In genomic region chr17:25120406-25120805, GRCm38 (mm10) we compare ENCODE assay signal across 22 mouse cellular contexts. TPM values are rescaled to one million over a fixed set of nuclear protein-coding genes. Genes with fewer than 3 reads are reported as not detected.
DNase-seq lines count a peak whose midpoint lies in the region; ATAC-seq and TF ChIP-seq lines count a peak whose summit lies in the region.
"Had no signal": no experiment of that assay in that cellular context is flagged by ENCODE, and none has a peak within 500 bp of the region (broad histone marks: within the 10 kb centered on the region; RNA-seq: fewer than 3 reads in every experiment).

TSS of gene Ptx4 (plus strand) at chr17:25120760.

- no peak within 1 kb of the TSS for H3K4me2 ChIP-seq in hindbrain, embryonic 12.5 days (replicated peaks)
- H3K4me2 ChIP-seq in hindbrain, postnatal 0 days (ENCODE audit: low read depth, low read length), result no peak within 1 kb of the TSS
- H3K4me2 ChIP-seq in midbrain, embryonic 12.5 days (replicated peaks), result no peak within 1 kb of the TSS
- H3K4me2 ChIP-seq in midbrain, postnatal 0 days (ENCODE audit: low read depth, low read length, poor library complexity, severe bottlenecking), result no peak within 1 kb of the TSS
- H3K4me2 ChIP-seq: liver, embryonic 11.5 days; lung, embryonic 14.5 days; neural tube, embryonic 12.5 days had no signal

- ATAC-seq in hindbrain, embryonic 12.5 days (ENCODE audit: low FRiP score), result no peak
- ATAC-seq in hindbrain, postnatal 0 days, result no peak
- ATAC-seq in midbrain, embryonic 12.5 days (ENCODE audit: low FRiP score, low read depth), result no peak
- no peak for ATAC-seq in midbrain, postnatal 0 days (ENCODE audit: low FRiP score)
- no peak for ATAC-seq in erythroid progenitor cell, adult 5-6 weeks (replicated peaks; ENCODE audit: low FRiP score, poor library complexity, severe bottlenecking)
- ATAC-seq: activated CD4-positive, CD25-positive, alpha-beta regulatory T cell, adult 4 months; CD4-positive, CD25-positive, alpha-beta regulatory T cell, adult 4 months; forebrain, embryonic 16.5 days; hindbrain, embryonic 16.5 days had no signal

- 0 out of 2 replicates have a peak within 1 kb of the TSS, but pooled peaks have one; percentile 18 for H3K9ac ChIP-seq in hindbrain, embryonic 12.5 days
- no peak within 1 kb of the TSS for H3K9ac ChIP-seq in hindbrain, postnatal 0 days (replicated peaks; ENCODE audit: low read length)
- H3K9ac ChIP-seq in midbrain, embryonic 12.5 days (replicated peaks), result 0 out of 2 replicates have a peak within 1 kb of the TSS, but pooled peaks have one; percentile 28
- no peak within 1 kb of the TSS for H3K9ac ChIP-seq in midbrain, postnatal 0 days (replicated peaks; ENCODE audit: low read length, poor library complexity, severe bottlenecking)
- H3K9ac ChIP-seq: lung, embryonic 14.5 days; neural tube, embryonic 12.5 days had no signal

- H3K27me3 ChIP-seq in hindbrain, embryonic 12.5 days, result peaks cover 17% of the 10 kb centered on the region; the same call in 1 of the 2 replicates
- H3K27me3 ChIP-seq in hindbrain, postnatal 0 days (ENCODE audit: insufficient read depth, low read length), result no peaks in the 10 kb centered on the region
- H3K27me3 ChIP-seq in midbrain, embryonic 12.5 days, result peaks cover 20% of the 10 kb centered on the region
- no peaks in the 10 kb centered on the region for H3K27me3 ChIP-seq in midbrain, postnatal 0 days (ENCODE audit: insufficient read depth, low read length)
- H3K27me3 ChIP-seq: neural tube, embryonic 12.5 days had no signal

- no peak for TF ChIP-seq CTCF in hindbrain, postnatal 0 days (IDR thresholded peaks at IDR 0.05; ENCODE audit: low read depth)
- TF ChIP-seq CTCF in midbrain, postnatal 0 days (IDR thresholded peaks at IDR 0.05), result no peak

- peaks cover 4% of the 10 kb centered on the region; the same call in 1 of the 2 replicates for H3K4me1 ChIP-seq in hindbrain, embryonic 12.5 days
- H3K4me1 ChIP-seq in hindbrain, postnatal 0 days (ENCODE audit: insufficient read depth, low read length), result no peaks in the 10 kb centered on the region
- peaks cover 5% of the 10 kb centered on the region; the same call in 1 of the 2 replicates for H3K4me1 ChIP-seq in midbrain, embryonic 12.5 days
- H3K4me1 ChIP-seq in midbrain, postnatal 0 days (ENCODE audit: insufficient read depth, low read length), result peaks cover 5% of the 10 kb centered on the region; the same call in 1 of the 2 replicates

- H3K27ac ChIP-seq in hindbrain, embryonic 12.5 days, result no peak within 1 kb of the TSS
- no peak within 1 kb of the TSS for H3K27ac ChIP-seq in hindbrain, postnatal 0 days
- no peak within 1 kb of the TSS for H3K27ac ChIP-seq in midbrain, embryonic 12.5 days (replicated peaks)
- no peak within 1 kb of the TSS for H3K27ac ChIP-seq in midbrain, postnatal 0 days (ENCODE audit: low read depth, low read length)
- H3K27ac ChIP-seq: neural tube, embryonic 12.5 days had no signal

- WGBS in hindbrain, embryonic 12.5 days, result 49% methylated on average over 3 of the region's 3 CpGs
- WGBS in hindbrain, postnatal 0 days, result 40% methylated on average over 3 of the region's 3 CpGs
- WGBS in midbrain, embryonic 12.5 days, result 58% methylated on average over 3 of the region's 3 CpGs
- WGBS in midbrain, postnatal 0 days, result 40% methylated on average over 3 of the region's 3 CpGs

- DNase-seq in embryo, embryonic 11 days, result peak; percentile 10
- DNase-seq in embryo, embryonic 10 days (ENCODE audit: low spot score), result no peak
- DNase-seq in hindbrain, postnatal 0 days (ENCODE audit: low spot score), result no peak
- no peak for DNase-seq in midbrain, postnatal 0 days (ENCODE audit: low spot score)
- DNase-seq: adrenal gland, postnatal 14 days; cerebellum, adult 9-11 months; kidney, adult 18-20 months; kidney, postnatal 10 days; lung, embryonic 14.5 days; lung, postnatal 36 days; right cerebral cortex, adult 18-20 months; thymus, postnatal 25 days had no signal

- H3K9me3 ChIP-seq in hindbrain, embryonic 12.5 days (replicated peaks), result no peaks in the 10 kb centered on the region
- H3K9me3 ChIP-seq in hindbrain, postnatal 0 days (ENCODE audit: low read length), result no peaks in the 10 kb centered on the region
- H3K9me3 ChIP-seq in midbrain, embryonic 12.5 days, result no peaks in the 10 kb centered on the region
- H3K9me3 ChIP-seq in midbrain, postnatal 0 days (ENCODE audit: low read length), result no peaks in the 10 kb centered on the region
- H3K9me3 ChIP-seq: neural tube, embryonic 12.5 days had no signal

- no peaks in the 10 kb centered on the region for H3K36me3 ChIP-seq in hindbrain, embryonic 12.5 days
- no peaks in the 10 kb centered on the region for H3K36me3 ChIP-seq in hindbrain, postnatal 0 days (ENCODE audit: insufficient read depth, low read length)
- H3K36me3 ChIP-seq in midbrain, embryonic 12.5 days, result no peaks in the 10 kb centered on the region
- H3K36me3 ChIP-seq in midbrain, postnatal 0 days (ENCODE audit: insufficient read depth, low read length), result no peaks in the 10 kb centered on the region
- H3K36me3 ChIP-seq: neural tube, embryonic 12.5 days had no signal

- no peak within 1 kb of the TSS for H3K4me3 ChIP-seq in hindbrain, embryonic 12.5 days
- no peak within 1 kb of the TSS for H3K4me3 ChIP-seq in hindbrain, postnatal 0 days (ENCODE audit: low read length)
- H3K4me3 ChIP-seq in midbrain, embryonic 12.5 days, result no peak within 1 kb of the TSS
- no peak within 1 kb of the TSS for H3K4me3 ChIP-seq in midbrain, postnatal 0 days (ENCODE audit: low read depth, low read length)
- H3K4me3 ChIP-seq: neural tube, embryonic 12.5 days had no signal

RNA-seq across cellular contexts. Expression of gene Ptx4, which starts in this region (rescaled TPM):
- not detected in 2 replicates for polyA plus RNA-seq in hindbrain, embryonic 12.5 days (2016; fragmentation: Nextera tagmentation; extraction: Ambion mirVana)
- total RNA-seq in hindbrain, postnatal 0 days (2014; rRNA removed), result 0.63 TPM in 1 of 2 replicates, not detected in the other
- 0.21 and 0.26 TPM in 2 replicates for polyA plus RNA-seq in hindbrain, postnatal 0 days (2015; fragmentation: Nextera tagmentation; extraction: Ambion mirVana)
- not detected in 2 replicates for polyA plus RNA-seq in midbrain, embryonic 12.5 days (2016; fragmentation: Nextera tagmentation; extraction: Ambion mirVana)
- 0.42 TPM in 1 of 2 replicates, not detected in the other for total RNA-seq in midbrain, postnatal 0 days (2014; rRNA removed)
- polyA plus RNA-seq in midbrain, postnatal 0 days (2015; fragmentation: Nextera tagmentation; extraction: Ambion mirVana), result 0.20 and 0.59 TPM in 2 replicates
- not detected in 2 replicates for total RNA-seq in erythroid progenitor cell, adult 5-6 weeks (2015; ENCODE audit: low replicate concordance)
- not detected in 2 replicates for total RNA-seq in erythroid progenitor cell, adult 5-6 weeks (2017; ENCODE audit: low replicate concordance)
- total RNA-seq: adrenal gland, postnatal 14 days; ES-E14 had no signal
- polyA plus RNA-seq: activated CD4-positive, CD25-positive, alpha-beta regulatory T cell, adult 4 months; CD4-positive, CD25-positive, alpha-beta regulatory T cell, adult 4 months; forebrain, embryonic 16.5 days; hindbrain, embryonic 16.5 days; liver, embryonic 11.5 days; lung, embryonic 14.5 days; neural tube, embryonic 12.5 days had no signal

Comparison
In these comparisons a context has a peak if more than half of its experiments do, and no peak if none do; other contexts are left out.
1. H3K9ac ChIP-seq: peak in hindbrain, embryonic 12.5 days (single experiment) and midbrain, embryonic 12.5 days (single experiment); none in hindbrain, postnatal 0 days (single experiment) and midbrain, postnatal 0 days (single experiment).